Mouse (Mus musculus) MEL (cell line): ENCODE results near the gene Atp2a2.

Experiments
- CHD2 ChIP-seq: IDR thresholded peaks from 2 replicates; pipeline ENCODE4 v1.6.1; 2011; ENCODE audit warnings: low read length, improper control_type of control experiment
- CTCF ChIP-seq, 3 experiments: IDR thresholded peaks in 2 of 3; conservative IDR thresholded peaks in 1 of 3; 2 replicates each; pipeline ENCODE4 v1.5.1; 2011 to 2012; ENCODE audit warnings: low read length in 3 of 3, low read depth in 2 of 3, mild to moderate bottlenecking in 2 of 3, improper control_type of control experiment in 1 of 3, inconsistent platforms in 1 of 3, mixed read lengths in 1 of 3, moderate library complexity in 1 of 3; ENCODE audit not compliant: control insufficient read depth in 1 of 3, insufficient read depth in 1 of 3, poor library complexity in 1 of 3, severe bottlenecking in 1 of 3
- GATA1 ChIP-seq: IDR thresholded peaks from 2 replicates; pipeline ENCODE4 v1.6.1; 2011; ENCODE audit warnings: low read depth, low read length, improper control_type of control experiment
- POLR2A ChIP-seq, 2 experiments: IDR thresholded peaks; 2 replicates each; pipeline ENCODE4 v1.6.1; 2011 to 2012; ENCODE audit warnings: low read length in 2 of 2, mild to moderate bottlenecking in 2 of 2, control low read depth in 1 of 2, improper control_type of control experiment in 1 of 2, low read depth in 1 of 2, moderate library complexity in 1 of 2; ENCODE audit not compliant: control insufficient read depth in 1 of 2, insufficient read depth in 1 of 2, poor library complexity in 1 of 2
- POLR2AphosphoS2 ChIP-seq: IDR thresholded peaks from 2 replicates; pipeline ENCODE4 v1.6.1; 2011; ENCODE audit warnings: low read length, improper control_type of control experiment
- TCF12 ChIP-seq: IDR thresholded peaks from 2 replicates; pipeline ENCODE4 v1.6.1; 2014; ENCODE audit warnings: low read depth, mild to moderate bottlenecking, inconsistent platforms, low read length, improper control_type of control experiment, moderate library complexity
- ZMIZ1 ChIP-seq: IDR thresholded peaks from 2 replicates; pipeline ENCODE4 v1.6.1; 2012; ENCODE audit warnings: low read depth, mild to moderate bottlenecking, inconsistent platforms, low read length, improper control_type of control experiment, moderate library complexity

GRCm38 (mm10) chr5:122423083-122423482, 78.9 kb downstream of the Atp2a2 start:
- TF ChIP-seq ZMIZ1 (no peak), POLR2A (IDR thresholded peaks at IDR 0.05; ENCODE audit: control insufficient read depth in 1 of 2, insufficient read depth in 1 of 2, low read depth in 1 of 2, low read length in 2 of 2, poor library complexity in 1 of 2) (no peak), CHD2 (no peak), TCF12 (no peak), CTCF (IDR thresholded peaks at IDR 0.05 in 2 of 3, conservative IDR thresholded peaks at IDR 0.05 in 1 of 3; ENCODE audit: control insufficient read depth in 1 of 3, insufficient read depth in 1 of 3, low read depth in 2 of 3, low read length in 3 of 3, poor library complexity in 1 of 3, severe bottlenecking in 1 of 3) (no peak), POLR2AphosphoS2 (no peak), GATA1 (no peak)
